Mouse (Mus musculus) cerebellum, adult 2 months (tissue): Measurements from ENCODE around the gene A130010J15Rik.

ENCODE experiments used
- CTCF ChIP-seq: fragments of 200-500 bp; IDR thresholded peaks from 2 replicates; pipeline ENCODE4 v1.5.1; 2011; ENCODE audit warnings: low read depth, mild to moderate bottlenecking, control low read depth, low read length, moderate library complexity, borderline replicate concordance; ENCODE audit not compliant: insufficient read depth
- POLR2A ChIP-seq: fragments of 200-500 bp; IDR thresholded peaks from 2 replicates; pipeline ENCODE4 v1.6.1; 2011; ENCODE audit warnings: low read length, control low read depth, borderline replicate concordance; ENCODE audit not compliant: insufficient read depth

GRCm38 (mm10) chr1:193130839-193131238, 37.0 kb upstream of the A130010J15Rik start:
- TF ChIP-seq POLR2A (no peak), CTCF (no peak)
